Mouse (Mus musculus) midbrain, postnatal 0 days (tissue): ENCODE results near the gene Palb2. TPM values are rescaled to one million over a fixed set of nuclear protein-coding genes. Genes with fewer than 3 reads are reported as not detected.
A peak's percentile ranks its signal among the peaks of the same experiment; 100 is the strongest.

ENCODE experiments used
- ATAC-seq: fragments of 200-750 bp; cut with Nextera tagmentation; 2 replicates; pipeline ENCODE4 v1.8.0; 2017; ENCODE audit warnings: moderate number of reproducible peaks, mild to moderate bottlenecking, moderate TSS enrichment, moderate library complexity; ENCODE audit not compliant: low FRiP score
- DNase-seq: peaks from one replicate; pipeline ENCODE4 v3.0.0-alpha.2; 2015; ENCODE audit warnings: low spot score
- H3K27ac ChIP-seq: fragments of 300-500 bp; sonication (generic); 2 replicates; pipeline ENCODE4 v1.5.1; 2014; ENCODE audit warnings: low read depth, mild to moderate bottlenecking, low read length, mixed read lengths
- H3K27me3 ChIP-seq: fragments of 300-500 bp; sonication (generic); 2 replicates; pipeline ENCODE4 v1.6.1; 2014; ENCODE audit warnings: low read length, control low read depth, mixed read lengths; ENCODE audit not compliant: insufficient read depth
- H3K36me3 ChIP-seq: fragments of 300-500 bp; sonication (generic); 2 replicates; pipeline ENCODE4 v1.6.1; 2014; ENCODE audit warnings: low read length, control low read depth, mixed read lengths; ENCODE audit not compliant: insufficient read depth
- H3K4me1 ChIP-seq: fragments of 300-500 bp; sonication (generic); 2 replicates; pipeline ENCODE4 v1.6.1; 2014; ENCODE audit warnings: mild to moderate bottlenecking, control low read depth, antibody characterized with exemption, low read length, mixed read lengths; ENCODE audit not compliant: insufficient read depth
- H3K4me2 ChIP-seq: fragments of 300-500 bp; sonication (generic); 2 replicates; pipeline ENCODE4 v1.6.1; 2014; ENCODE audit warnings: low read depth, mild to moderate bottlenecking, low read length, mixed read lengths; ENCODE audit not compliant: poor library complexity, severe bottlenecking
- H3K4me3 ChIP-seq: fragments of 300-500 bp; sonication (generic); 2 replicates; pipeline ENCODE4 v1.5.1; 2014; ENCODE audit warnings: low read depth, mild to moderate bottlenecking, low read length, moderate library complexity
- H3K9ac ChIP-seq: fragments of 300-500 bp; sonication (generic); replicated peaks from 2 replicates; pipeline ENCODE4 v1.6.1; 2014; ENCODE audit warnings: mild to moderate bottlenecking, low read length, moderate library complexity, mixed read lengths; ENCODE audit not compliant: poor library complexity, severe bottlenecking
- H3K9me3 ChIP-seq: fragments of 300-500 bp; sonication (generic); 2 replicates; pipeline ENCODE4 v1.6.1; 2016; ENCODE audit warnings: low read length, control low read depth
- CTCF ChIP-seq: IDR thresholded peaks from 2 replicates; pipeline ENCODE4 v1.5.1; 2016; ENCODE audit warnings: antibody characterized with exemption, mild to moderate bottlenecking
- WGBS: fragments of 180-500 bp; shearing (Covaris S2); extraction: QIAGEN DNeasy Blood & Tissue Kit; methylation state at CpG from one replicate; pipeline ENCODE4 v1.1.7; 2014; 5-methylcytosine and 5-hydroxymethylcytosine counted together
- polyA plus RNA-seq: library from polyadenylated mRNA; unstranded; fragments of >200 nt; fragmentation: Nextera tagmentation; extraction: Ambion mirVana; gene quantifications from 2 replicates; pipeline ENCODE4 v1.2.1, GENCODE M21; 2015
- total RNA-seq: library from RNA; depleted of rRNA; stranded (reverse); fragments of >200 nt; gene quantifications from 2 replicates; pipeline ENCODE4 v1.2.3, GENCODE M21; 2014; rRNA removed

Palb2 gene
- total and polyA plus RNA-seq, 2 experiments from 2014 or later, result 1.5 to 2.1 TPM

DNA sequence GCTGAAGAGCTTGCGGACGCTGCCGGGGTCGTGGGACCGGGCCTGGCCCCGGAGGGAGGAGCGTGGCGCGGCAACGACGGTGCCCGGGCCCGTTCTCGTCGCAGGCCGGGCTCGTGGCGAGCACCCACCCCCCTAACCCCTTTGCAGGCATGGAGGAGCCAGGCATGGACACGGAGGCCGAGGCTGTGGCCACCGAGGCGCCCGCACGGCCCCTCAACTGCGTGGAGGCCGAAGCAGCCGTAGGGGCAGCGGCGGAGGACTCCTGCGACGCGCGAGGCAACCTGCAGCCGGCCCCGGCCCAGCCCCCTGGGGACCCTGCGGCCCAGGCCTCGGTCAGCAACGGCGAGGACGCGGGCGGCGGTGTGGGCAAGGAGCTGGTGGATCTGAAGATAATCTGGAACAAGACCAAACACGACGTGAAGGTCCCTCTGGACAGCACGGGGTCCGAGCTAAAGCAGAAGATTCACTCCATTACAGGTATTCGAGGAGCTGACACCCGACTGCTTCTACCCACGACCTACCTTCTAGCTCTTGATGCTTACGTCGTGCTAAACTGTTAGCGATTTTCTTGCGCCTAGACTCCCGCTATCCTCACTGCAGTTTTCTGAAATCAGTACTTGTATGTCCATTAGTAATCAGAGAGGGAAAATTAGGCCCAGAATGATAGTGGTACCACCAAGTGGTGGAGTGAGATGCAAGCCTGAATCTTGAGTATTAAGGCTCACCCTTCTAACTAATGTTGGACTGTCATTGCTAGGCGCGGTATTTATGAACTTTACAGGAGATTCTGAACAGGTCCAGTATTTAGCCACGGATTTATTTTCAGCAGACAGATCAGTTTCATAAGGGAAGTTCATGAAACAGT, 65.0 kb downstream of the Palb2 start:
- Histone ChIP-seq H3K4me1 (peaks cover 12% of the 10 kb centered on the region; the same call in 1 of the 2 replicates), H3K36me3 (peaks cover 21% of the 10 kb centered on the region), H3K9me3 (no peaks in the 10 kb centered on the region), H3K9ac (peak overlapping the region; percentile 96), H3K27ac (peak overlapping the region; percentile 93), H3K27me3 (no peaks in the 10 kb centered on the region), H3K4me2 (peak overlapping the region; percentile 62), H3K4me3 (peak overlapping the region; percentile 99)
- TF ChIP-seq CTCF, result peak; percentile 51
- DNase-seq (peak; percentile 7), ATAC-seq (peak; percentile 39)
- WGBS, result 1% methylated on average over 46 of the region's 58 CpGs

DNA sequence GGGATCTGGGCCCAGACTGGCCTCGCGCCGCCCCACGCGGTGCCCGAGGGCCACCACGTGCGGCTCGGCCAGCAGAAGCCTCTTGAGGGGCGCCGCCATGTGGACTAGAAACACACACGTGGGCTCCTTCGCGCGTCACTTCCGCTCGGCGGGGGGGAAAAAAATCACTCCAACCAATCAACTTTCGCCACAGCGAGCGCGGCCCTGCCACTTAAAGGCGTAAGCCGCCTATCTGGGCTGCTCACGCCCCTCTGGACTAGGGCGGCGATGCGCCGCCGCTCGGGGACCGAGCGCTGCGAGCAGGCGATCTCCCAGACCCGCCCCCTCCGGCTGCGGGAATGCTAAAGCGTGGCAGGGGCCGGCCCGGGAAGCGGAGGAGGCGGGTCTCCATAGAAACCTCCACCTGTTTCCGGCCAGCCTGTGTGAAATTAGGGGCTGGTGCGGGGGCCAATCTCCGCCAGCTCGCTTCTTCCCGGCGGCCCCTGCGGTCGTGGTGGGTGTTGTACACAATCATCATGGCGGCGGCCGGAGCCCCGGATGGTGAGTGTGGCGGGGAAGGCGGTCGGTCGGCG, 65.8 kb downstream of the Palb2 start, which contains the start of the genes Ubfd1 and Ears2:
Gene Ubfd1 (plus strand): TSS at position 231 of the 572 bp plus-strand sequence.
Gene Ears2 (minus strand): TSS at position 319 of the 572 bp plus-strand sequence.
- Histone ChIP-seq H3K4me3 (peak within 1 kb of the TSS; percentile 99), H3K4me2 (peak within 1 kb of the TSS; percentile 82), H3K9me3 (no peaks in the 10 kb centered on the region), H3K36me3 (peaks cover 15% of the 10 kb centered on the region), H3K27me3 (no peaks in the 10 kb centered on the region), H3K9ac (peak within 1 kb of the TSS; percentile 96), H3K4me1 (peaks cover 12% of the 10 kb centered on the region; the same call in 1 of the 2 replicates), H3K27ac (peak within 1 kb of the TSS; percentile 93)
- TF ChIP-seq CTCF, result peak; percentile 37
- peak; percentile 98 for DNase-seq
- WGBS, result under 1% methylated on average over 54 of the region's 60 CpGs
- peak; percentile 97 for ATAC-seq

DNA sequence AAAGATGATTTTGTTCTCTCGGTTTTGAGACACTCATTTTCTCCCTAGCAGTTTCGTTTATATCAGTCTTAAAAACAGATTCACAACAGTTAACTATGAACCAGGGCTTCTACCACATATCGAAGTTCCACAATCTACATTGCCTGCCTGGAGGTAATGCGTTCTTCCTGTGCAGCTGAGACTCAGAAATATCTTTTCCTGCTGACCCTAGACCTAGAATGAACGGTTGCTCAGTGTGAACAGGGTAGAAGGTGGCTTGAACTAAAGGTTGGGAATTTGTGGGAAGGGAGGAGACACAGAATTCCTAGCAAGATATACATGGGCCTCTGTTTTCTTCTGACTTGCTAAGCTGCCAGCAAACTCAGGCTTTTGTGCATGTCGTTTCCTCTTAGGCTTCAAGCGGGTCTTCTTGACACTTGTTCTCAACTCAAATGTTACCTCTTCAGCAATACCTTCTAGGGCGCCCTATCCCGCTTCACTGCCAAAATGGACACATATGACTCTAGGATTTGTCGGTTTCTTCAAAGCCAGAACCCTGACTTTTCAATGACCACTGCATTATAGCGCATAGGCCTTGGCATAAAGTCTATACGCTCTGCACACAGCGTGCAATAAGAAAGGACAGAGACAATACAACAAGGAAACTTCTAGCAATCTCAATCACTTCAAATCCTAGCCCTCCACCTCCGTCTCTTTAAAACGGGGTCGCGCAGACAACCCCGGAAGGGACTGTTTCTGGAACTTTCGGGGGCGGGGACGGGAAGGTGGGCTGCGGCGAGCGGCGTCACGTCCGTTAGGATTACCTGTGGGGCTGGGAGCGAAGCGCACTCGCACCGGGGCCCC, 66.5 kb downstream of the Palb2 start:
- 19% methylated on average over 31 of the region's 31 CpGs for WGBS
- Histone ChIP-seq H3K27ac (peak overlapping the region; percentile 93), H3K36me3 (peaks cover 8% of the 10 kb centered on the region), H3K9ac (peak overlapping the region; percentile 96), H3K4me2 (peak overlapping the region; percentile 82), H3K4me3 (peak overlapping the region; percentile 99), H3K9me3 (no peaks in the 10 kb centered on the region), H3K27me3 (no peaks in the 10 kb centered on the region), H3K4me1 (peaks cover 12% of the 10 kb centered on the region; the same call in 1 of the 2 replicates)
- DNase-seq, result no peak
- no peak for TF ChIP-seq CTCF
- no peak for ATAC-seq

DNA sequence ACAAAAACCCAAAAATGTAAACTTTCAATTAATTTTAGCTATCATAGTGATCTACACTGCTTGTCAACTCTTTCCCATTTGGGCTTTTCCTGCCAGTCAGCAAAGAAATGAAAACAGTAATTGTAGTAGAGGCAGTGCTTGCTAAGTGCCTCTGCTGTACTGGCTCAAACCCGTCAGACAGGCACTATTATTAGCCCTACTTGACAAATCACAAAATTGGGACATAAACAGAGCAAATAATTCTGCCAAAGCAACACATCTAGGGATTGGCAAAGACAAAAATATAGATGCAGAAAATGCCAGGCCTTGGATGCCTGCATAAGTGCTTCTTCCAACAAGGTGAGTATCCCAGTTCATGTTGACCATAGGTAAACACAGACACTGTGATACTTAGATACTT, 67.1 kb downstream of the Palb2 start:
- Histone ChIP-seq H3K27ac (no peak overlapping the region), H3K9ac (no peak overlapping the region), H3K36me3 (peaks cover 9% of the 10 kb centered on the region), H3K27me3 (no peaks in the 10 kb centered on the region), H3K4me2 (no peak overlapping the region; the same call in 1 of the 2 replicates), H3K9me3 (no peaks in the 10 kb centered on the region), H3K4me3 (0 out of 2 replicates have a peak overlapping the region, but pooled peaks have one; percentile 99), H3K4me1 (peaks cover 12% of the 10 kb centered on the region; the same call in 1 of the 2 replicates)
- WGBS, result 82% methylated on average over 1 of the region's 1 CpGs
- no peak for TF ChIP-seq CTCF
- ATAC-seq (no peak), DNase-seq (no peak)

Other genes starting within 250 kb of the Palb2 start
- gene Cog7, start 151.3 kb downstream of the Palb2 start, total RNA-seq, result 34.9 and 41.3 TPM in 2 replicates
- 22.4 and 27.4 TPM in 2 replicates for gene Cog7, start 151.3 kb downstream of the Palb2 start, polyA plus RNA-seq
- 25.4 and 27.2 TPM in 2 replicates for gene Gga2, start 111.8 kb downstream of the Palb2 start, total RNA-seq
- 20.1 and 22.2 TPM in 2 replicates for gene Gga2, start 111.8 kb downstream of the Palb2 start, polyA plus RNA-seq
- gene Ubfd1, start 65.8 kb downstream of the Palb2 start, total RNA-seq, result 124 and 137 TPM in 2 replicates
- gene Ubfd1, start 65.8 kb downstream of the Palb2 start, polyA plus RNA-seq, result 63.2 and 69.0 TPM in 2 replicates
- gene Ears2, start 65.7 kb downstream of the Palb2 start, total RNA-seq, result 14.0 and 15.3 TPM in 2 replicates
- 7.2 and 7.5 TPM in 2 replicates for gene Ears2, start 65.7 kb downstream of the Palb2 start, polyA plus RNA-seq
- gene Ndufab1, start 31.1 kb downstream of the Palb2 start, total RNA-seq, result 43.0 and 67.9 TPM in 2 replicates
- gene Ndufab1, start 31.1 kb downstream of the Palb2 start, polyA plus RNA-seq, result 711 and 727 TPM in 2 replicates
- 106 TPM in 2 replicates for gene Dctn5, start 56 bp upstream of the Palb2 start, total RNA-seq
- gene Dctn5, start 56 bp upstream of the Palb2 start, polyA plus RNA-seq, result 144 and 169 TPM in 2 replicates
- 4.1 and 6.6 TPM in 2 replicates for gene Plk1, start 26.5 kb upstream of the Palb2 start, total RNA-seq
- 6.3 and 6.7 TPM in 2 replicates for gene Plk1, start 26.5 kb upstream of the Palb2 start, polyA plus RNA-seq
- 2.4 and 3.6 TPM in 2 replicates for gene Ern2, start 53.2 kb upstream of the Palb2 start, total RNA-seq
- 2.0 and 2.6 TPM in 2 replicates for gene Ern2, start 53.2 kb upstream of the Palb2 start, polyA plus RNA-seq
- gene Chp2, start 86.5 kb upstream of the Palb2 start, total RNA-seq, result 0.38 and 0.99 TPM in 2 replicates
- gene Chp2, start 86.5 kb upstream of the Palb2 start, polyA plus RNA-seq, result 0.99 and 1.3 TPM in 2 replicates
- 307 and 308 TPM in 2 replicates for gene Prkcb, start 155.8 kb upstream of the Palb2 start, total RNA-seq
- 184 and 196 TPM in 2 replicates for gene Prkcb, start 155.8 kb upstream of the Palb2 start, polyA plus RNA-seq